Mouse (Mus musculus) testis, adult 2 months (tissue): ENCODE measurements around the gene Wdr73. TPM values are rescaled to one million over a fixed set of nuclear protein-coding genes. Genes with fewer than 3 reads are reported as not detected.
"Not testable (repeated sequence)": the region's sequence is repeated elsewhere in the genome, so short reads cannot be mapped to it uniquely, and the experiment has no call there.

Source experiments
- H3K27ac ChIP-seq: fragments of 200-500 bp; 2 replicates; pipeline ENCODE4 v1.5.1; 2012; ENCODE audit warnings: low read depth, low read length; ENCODE audit not compliant: control insufficient read depth, insufficient read depth
- H3K27me3 ChIP-seq: fragments of 200-500 bp; 2 replicates; pipeline ENCODE4 v1.6.1; 2012; ENCODE audit warnings: mild to moderate bottlenecking, low read length, moderate library complexity; ENCODE audit not compliant: control insufficient read depth, insufficient read depth
- H3K36me3 ChIP-seq: fragments of 200-500 bp; 2 replicates; pipeline ENCODE4 v1.6.1; 2012; ENCODE audit warnings: mild to moderate bottlenecking, low read length; ENCODE audit not compliant: control insufficient read depth, insufficient read depth
- H3K4me1 ChIP-seq: fragments of 200-500 bp; 2 replicates; pipeline ENCODE4 v1.6.1; 2012; ENCODE audit warnings: low read length; ENCODE audit not compliant: control insufficient read depth, insufficient read depth
- H3K4me3 ChIP-seq: fragments of 200-500 bp; 2 replicates; pipeline ENCODE4 v1.5.1; 2012; ENCODE audit warnings: low read depth, mild to moderate bottlenecking, low read length, moderate library complexity, mixed read lengths; ENCODE audit not compliant: control insufficient read depth
- CTCF ChIP-seq: fragments of 200-500 bp; IDR thresholded peaks from 2 replicates; pipeline ENCODE4 v1.5.1; 2012; ENCODE audit warnings: low read depth, mild to moderate bottlenecking, inconsistent platforms, low read length, moderate library complexity; ENCODE audit not compliant: control insufficient read depth, insufficient read depth, insufficient replicate concordance
- POLR2A ChIP-seq: fragments of 200-500 bp; IDR thresholded peaks from 2 replicates; pipeline ENCODE4 v1.6.1; 2012; ENCODE audit warnings: low read depth, mild to moderate bottlenecking, inconsistent platforms, low read length, moderate library complexity; ENCODE audit not compliant: control insufficient read depth
- polyA plus RNA-seq: library from polyadenylated mRNA; depleted of rRNA; stranded (reverse); fragments of >200 nt; gene quantifications from 2 replicates; pipeline ENCODE4 v1.2.3, GENCODE M21; 2012; rRNA removed

The Wdr73 gene
- polyA plus RNA-seq, result 16.5 and 16.9 TPM in 2 replicates

DNA sequence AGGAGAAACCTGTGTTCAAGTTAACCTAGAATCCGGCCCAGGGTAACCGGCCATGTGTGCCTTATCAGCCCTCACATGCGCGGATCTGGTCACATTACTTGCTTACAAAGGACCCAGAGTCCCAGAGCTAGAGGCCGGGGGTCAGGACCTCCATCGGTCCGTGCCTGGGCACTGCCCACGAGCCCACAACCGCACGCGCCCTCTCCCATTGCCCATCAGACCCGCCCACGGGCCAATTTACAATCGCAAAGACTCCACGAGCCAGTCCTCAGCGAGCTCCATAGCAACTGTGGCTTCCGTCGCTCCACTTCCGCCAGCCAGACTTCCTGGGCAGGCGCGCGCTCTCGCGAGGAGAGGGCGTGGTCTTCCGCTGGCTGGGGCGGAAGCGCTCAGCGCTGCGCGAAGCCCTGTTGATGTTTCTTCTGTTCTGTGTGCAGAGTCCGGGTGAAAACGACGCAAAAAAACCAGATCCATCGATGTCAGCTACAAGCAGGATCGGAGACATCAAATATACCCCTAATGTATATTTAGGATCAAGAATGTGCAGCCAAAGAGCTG, at the start of gene Wdr73:
TSS of gene Wdr73 (minus strand) at position 326 of the 558 bp plus-strand sequence.
- TF ChIP-seq POLR2A (peak; percentile 90), CTCF (0 out of 2 replicates have a peak, but pooled peaks have one; percentile 9)
- peak within 1 kb of the TSS; percentile 55 for H3K27ac ChIP-seq
- H3K27me3 ChIP-seq, result no peaks in the 10 kb centered on the region
- peaks cover 22% of the 10 kb centered on the region for H3K4me1 ChIP-seq
- peak within 1 kb of the TSS; percentile 83 for H3K4me3 ChIP-seq
- H3K36me3 ChIP-seq, result no peaks in the 10 kb centered on the region

DNA sequence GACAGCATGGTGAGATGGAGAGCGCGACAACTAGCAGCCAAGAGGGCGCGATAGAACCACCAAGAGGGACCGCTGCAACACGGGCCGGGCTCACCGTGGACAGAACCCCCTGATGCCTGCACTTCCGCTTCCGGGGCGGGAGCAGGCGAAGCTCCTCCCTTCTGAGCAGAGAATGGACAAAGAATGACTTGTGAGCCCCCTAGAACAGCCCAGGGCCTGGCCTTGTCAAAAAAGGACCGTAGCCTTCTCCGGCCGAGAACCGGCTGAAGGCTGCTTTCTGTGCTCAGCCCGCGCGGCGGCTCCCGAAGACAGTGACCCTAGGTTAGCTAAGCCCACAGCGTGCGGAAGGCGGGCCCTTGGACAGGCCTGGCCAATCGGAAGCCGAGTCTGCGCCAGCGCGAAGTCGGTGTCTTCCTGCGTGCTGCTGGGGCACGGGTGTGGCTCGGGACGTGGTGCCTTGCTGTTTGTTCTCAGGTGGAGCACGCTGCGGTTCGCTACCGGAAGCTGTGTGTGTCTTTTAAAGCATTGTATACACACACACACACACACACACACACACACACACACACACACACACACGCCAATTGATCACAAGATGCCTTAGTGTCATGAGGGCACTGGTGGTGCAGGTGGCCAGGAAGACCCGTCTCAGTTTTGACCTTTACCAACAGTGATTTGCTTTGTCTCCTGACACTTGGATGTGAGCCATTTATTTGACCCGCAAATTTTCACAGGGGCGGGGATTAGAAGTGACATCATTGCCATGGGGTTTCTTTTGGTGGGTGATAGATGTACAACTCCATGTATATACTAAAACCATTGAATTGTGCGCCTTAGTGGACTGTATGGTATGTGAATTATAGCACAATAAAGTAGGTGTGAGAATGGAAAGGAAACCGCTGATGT, 46.6 kb upstream of the Wdr73 start, which contains the start of gene Sec11a:
TSS of gene Sec11a (minus strand) at position 336 of the 906 bp plus-strand sequence.
- Histone ChIP-seq H3K27me3 (no peaks in the 10 kb centered on the region), H3K27ac (peak within 1 kb of the TSS; percentile 94), H3K4me1 (peaks cover 6% of the 10 kb centered on the region), H3K4me3 (peak within 1 kb of the TSS; percentile 97), H3K36me3 (no peaks in the 10 kb centered on the region)
- TF ChIP-seq CTCF, result 0 out of 2 replicates have a peak, but pooled peaks have one; percentile 9
- TF ChIP-seq POLR2A, result peak; percentile 81

DNA sequence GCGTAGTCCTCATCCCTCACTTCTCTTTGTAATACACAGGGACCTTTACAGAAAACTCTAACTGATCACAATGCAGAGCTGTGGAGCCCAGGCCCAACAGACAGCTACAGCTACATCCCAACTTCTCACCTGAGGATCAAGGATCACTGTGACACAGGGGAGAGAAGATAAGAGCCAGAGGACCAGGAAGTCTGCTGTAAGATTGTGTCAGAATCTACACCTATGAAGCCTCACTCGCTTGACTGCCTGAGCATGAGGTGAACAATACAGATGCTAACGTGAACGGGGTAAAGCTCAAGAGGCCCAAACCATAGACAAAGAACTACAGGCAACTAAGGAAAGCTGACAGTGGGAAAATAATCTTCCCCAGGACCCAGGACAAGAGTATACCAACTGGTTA, 38.7 kb upstream of the Wdr73 start:
- Histone ChIP-seq H3K27me3 (no peaks in the 10 kb centered on the region), H3K27ac (no peak overlapping the region), H3K4me3 (no peak overlapping the region), H3K4me1 (no peaks in the 10 kb centered on the region), H3K36me3 (no peaks in the 10 kb centered on the region)
- no peak for TF ChIP-seq CTCF
- no peak for TF ChIP-seq POLR2A

DNA sequence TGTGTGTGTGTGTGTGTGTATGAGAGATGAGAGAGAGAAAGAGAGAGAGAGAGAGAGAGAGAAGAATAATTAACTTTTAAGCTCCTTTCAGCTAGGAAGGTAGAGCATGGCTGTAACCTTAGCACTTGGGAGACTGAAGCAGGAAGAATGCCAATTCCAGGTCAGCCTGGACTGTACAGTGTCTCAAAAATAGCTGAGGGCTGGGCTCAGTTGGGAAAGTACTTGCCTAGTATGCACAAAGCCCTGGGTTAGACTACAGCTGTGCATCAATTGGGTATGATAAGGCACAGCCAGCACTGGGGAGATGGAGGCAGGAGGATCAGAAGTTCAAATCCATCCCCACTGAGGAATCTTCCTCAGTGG, 36.2 kb upstream of the Wdr73 start:
- not testable (repeated sequence) for H3K27ac ChIP-seq, H3K4me3 ChIP-seq, H3K27me3 ChIP-seq, H3K36me3 ChIP-seq, H3K4me1 ChIP-seq

DNA sequence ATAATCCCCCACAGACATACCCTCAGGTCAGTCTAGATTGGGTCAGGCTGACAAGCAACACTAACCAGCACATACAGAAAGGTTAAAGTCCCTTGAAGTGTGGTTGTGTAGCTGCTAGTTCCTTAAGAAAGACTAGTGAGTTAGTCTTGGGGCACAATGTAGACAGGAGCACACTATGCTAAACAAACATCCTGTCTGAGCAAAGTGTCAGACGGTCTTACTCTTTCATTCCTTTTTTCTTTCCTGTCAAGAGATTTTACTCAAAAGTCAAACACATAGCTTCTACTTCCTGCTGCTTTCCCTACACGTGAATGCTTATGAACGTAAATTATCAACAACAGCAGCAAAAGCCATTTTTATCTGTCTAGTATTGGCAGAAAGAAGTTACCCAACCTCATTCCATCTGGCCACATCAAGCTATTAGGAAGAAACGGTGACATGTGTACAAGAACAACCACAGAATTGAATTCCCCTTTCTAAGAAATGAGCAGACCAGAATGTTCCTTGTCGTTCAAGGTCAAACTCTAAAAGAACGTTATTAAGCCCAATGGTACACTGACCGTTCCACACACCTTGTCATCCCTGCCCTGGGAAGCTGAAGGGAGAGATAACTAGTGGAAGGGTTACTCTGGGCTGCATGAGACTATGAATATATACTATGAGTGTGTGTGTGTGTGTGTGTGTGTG, 35.7 kb upstream of the Wdr73 start:
- H3K36me3 ChIP-seq, H3K4me3 ChIP-seq, H3K27me3 ChIP-seq, H3K4me1 ChIP-seq, H3K27ac ChIP-seq: not testable (repeated sequence)

DNA sequence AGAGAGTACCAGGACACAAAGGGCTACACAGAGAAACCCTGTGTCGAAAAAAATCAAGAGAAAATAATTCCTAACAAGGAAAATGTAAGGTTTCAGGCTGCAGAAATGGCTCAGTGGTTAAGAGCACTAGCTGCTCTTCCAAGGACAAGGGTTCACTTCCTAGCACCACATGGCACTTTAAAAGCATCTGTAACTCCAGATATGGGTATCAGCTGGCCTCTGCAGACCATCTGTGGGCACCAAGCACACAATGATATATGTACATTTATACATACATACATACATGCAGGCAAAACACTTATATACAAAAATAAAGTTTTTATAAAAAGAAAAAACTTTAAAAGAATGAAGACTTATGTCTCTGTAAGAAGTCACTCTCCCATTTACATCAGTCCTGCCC, 34.8 kb upstream of the Wdr73 start:
- H3K4me1 ChIP-seq, result peaks cover 2% of the 10 kb centered on the region; the same call in 1 of the 2 replicates
- no peaks in the 10 kb centered on the region for H3K27me3 ChIP-seq
- H3K36me3 ChIP-seq, result 0 out of 2 replicates have a peak, but pooled peaks cover 1% of the 10 kb centered on the region
- TF ChIP-seq POLR2A (no peak), CTCF (no peak)
- no peak overlapping the region for H3K4me3 ChIP-seq
- H3K27ac ChIP-seq, result no peak overlapping the region

DNA sequence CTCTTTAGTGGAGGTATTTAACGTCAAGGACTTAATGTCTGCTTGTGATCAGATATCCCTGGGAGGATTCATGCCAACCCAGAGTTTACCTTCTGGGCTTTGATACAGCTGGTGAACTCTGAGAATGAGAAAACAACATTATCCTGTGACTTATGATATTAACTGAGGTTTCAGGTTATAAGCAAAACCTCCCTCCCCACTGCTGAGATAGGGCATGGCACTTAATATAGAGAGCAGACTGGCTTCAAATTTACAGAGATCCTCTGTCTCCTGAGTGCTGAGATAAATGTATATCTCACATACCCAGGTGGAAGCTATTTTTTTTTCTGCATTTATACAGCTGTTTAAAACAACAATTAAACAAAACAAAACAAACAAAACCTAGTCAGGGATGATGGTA, 31.7 kb upstream of the Wdr73 start:
- peaks cover 2% of the 10 kb centered on the region; the same call in 1 of the 2 replicates for H3K4me1 ChIP-seq
- no peak overlapping the region for H3K4me3 ChIP-seq
- H3K27me3 ChIP-seq, result no peaks in the 10 kb centered on the region
- TF ChIP-seq CTCF, result no peak
- no peak for TF ChIP-seq POLR2A
- H3K27ac ChIP-seq, result no peak overlapping the region
- 0 out of 2 replicates have a peak, but pooled peaks cover 1% of the 10 kb centered on the region for H3K36me3 ChIP-seq
